Mouse (Mus musculus): Measurements from ENCODE around the gene Evx2.
A peak's percentile ranks its signal among the peaks of the same experiment; 100 is the strongest.

The Evx2 gene

DNA sequence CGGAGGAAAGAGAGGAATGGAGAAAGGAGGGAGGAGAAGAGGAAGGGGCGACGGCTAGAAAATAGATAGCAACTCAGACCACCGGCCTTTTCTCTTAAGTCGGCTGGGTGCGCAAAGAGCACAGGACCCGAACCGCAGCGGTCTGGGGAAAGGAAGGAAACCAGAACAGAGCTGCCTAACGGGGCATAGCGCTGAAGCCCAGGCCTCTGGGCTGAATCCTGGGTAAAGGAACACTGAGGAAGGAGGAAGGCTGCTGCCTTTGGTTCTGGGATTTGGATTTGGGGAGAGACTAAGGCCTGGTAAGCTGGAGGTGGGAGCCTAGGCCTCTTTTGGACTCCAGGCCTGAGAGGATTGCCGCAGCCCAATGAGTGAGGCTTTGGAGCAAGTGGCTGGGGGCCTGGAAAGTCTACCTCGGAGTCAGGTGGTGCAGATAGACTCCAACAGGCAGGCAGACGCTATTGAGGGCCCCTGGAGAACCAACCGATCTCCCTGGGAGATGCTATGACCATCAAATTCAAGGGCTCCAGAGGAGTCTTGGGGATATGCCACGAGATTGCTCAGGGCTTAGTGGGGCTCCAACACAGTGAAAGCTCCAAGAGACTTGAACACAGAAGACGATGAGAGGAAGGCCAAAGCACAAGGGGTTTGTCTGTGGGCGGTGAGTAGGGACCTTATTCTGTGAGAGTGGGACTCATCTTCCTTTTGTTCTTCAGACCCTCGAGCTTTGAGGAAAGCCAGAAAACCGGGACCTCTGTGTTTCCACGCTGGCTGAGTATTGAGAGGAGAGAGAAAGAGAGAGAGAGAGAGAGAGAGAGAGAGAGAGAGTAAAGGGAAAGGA, 21.4 kb upstream of the Evx2 start:
- no peak for DNase-seq (ENCODE audit: low read depth)

DNA sequence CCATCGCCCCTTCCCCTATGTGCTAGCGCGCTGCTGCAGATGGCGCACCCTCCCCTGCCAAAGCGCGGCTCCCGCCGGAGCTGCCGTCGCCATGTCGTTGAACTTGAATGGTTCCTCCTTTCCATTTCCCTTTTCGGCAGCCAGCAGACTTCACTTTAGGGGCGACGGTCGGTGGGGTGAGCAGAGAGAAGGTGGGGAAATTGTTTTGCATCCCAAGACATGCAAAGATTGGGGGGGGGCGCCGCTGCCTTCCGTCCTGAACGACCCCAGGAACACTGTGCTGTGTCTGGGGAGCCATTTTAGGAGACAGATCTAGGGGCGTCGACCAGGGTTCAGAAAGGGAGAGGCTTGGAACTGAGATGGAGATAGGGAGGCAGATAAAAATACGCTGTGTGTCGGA, 20.6 kb upstream of the Evx2 start:
- DNase-seq (ENCODE audit: low read depth), result no peak

DNA sequence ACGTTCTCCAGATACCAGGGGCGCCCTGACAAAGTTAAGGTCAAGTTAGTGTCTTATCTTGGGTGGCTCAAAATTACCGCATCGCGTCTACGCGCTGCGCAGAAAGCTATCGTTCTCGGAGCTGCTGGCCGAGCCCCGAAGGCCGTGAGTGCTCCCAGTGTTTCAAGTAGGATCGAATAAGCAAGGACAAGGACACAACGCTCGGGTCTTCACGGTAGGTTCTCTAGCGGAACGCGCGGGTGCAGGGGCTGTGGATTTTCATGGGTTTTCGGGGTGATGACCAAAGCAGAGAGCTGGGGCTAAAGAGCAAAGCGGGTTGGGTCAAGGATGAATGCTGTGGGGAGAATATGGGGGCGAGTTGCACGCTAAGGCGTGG, 20.2 kb upstream of the Evx2 start:
- no peak for DNase-seq (ENCODE audit: low read depth)

DNA sequence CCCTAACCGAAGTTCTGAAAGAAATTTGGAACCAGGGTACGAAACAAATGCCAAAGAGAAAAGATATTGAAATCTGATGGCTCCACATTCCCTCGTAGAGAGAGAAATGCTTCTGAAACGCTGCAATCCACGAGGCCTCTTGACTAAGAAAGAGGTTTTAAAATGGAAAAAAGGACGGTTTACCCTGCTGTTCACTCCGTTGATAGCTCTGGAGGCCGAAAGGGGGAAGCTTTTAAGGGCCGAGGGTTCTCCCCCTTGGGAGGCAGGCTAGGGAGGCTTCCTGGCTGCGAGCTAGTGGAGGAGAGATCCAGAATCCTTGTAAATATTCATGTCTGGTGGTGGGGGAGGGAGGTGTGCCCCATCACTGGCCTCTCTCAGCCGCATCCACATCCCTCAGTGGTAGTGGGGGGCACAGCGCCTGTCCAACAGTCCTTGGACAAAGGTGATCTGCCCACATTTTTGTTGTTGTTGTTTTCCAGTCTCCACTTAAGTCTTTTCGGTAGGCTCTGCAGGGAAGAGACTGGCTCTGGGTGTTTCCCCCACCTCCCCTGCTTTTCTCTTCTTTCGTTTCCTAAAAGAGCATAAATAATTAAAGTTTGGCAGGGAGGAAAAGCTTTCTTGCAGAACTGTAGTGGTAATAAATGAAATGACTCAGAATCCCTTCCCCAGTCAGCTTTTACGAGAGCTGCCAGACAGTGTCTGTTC, 19.7 kb upstream of the Evx2 start, which contains the start of gene Hoxd11:
Gene Hoxd11 (plus strand): TSS at position 667 of the 705 bp plus-strand sequence.
- DNase-seq (ENCODE audit: low read depth), result no peak

DNA sequence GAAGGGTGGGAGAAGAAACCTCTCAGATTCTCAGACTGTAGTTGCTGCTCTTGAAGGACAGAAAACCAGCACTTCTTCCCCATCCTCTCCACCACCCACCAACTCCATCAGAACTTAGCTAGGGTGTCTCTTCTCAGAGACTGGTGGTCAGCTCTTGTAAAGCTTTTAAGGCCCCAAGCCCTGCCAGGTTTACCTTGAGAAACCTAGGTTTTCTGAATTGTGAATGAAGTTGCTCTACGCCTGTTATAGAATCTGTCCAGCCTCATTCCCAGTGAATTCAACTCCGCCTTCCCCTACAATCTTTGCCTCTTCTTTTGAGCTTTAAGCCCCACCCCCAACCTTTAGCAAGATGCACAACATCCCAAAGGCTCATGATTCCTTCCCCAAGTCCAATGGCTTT, 17.7 kb upstream of the Evx2 start:
- DNase-seq (ENCODE audit: low read depth), result no peak

DNA sequence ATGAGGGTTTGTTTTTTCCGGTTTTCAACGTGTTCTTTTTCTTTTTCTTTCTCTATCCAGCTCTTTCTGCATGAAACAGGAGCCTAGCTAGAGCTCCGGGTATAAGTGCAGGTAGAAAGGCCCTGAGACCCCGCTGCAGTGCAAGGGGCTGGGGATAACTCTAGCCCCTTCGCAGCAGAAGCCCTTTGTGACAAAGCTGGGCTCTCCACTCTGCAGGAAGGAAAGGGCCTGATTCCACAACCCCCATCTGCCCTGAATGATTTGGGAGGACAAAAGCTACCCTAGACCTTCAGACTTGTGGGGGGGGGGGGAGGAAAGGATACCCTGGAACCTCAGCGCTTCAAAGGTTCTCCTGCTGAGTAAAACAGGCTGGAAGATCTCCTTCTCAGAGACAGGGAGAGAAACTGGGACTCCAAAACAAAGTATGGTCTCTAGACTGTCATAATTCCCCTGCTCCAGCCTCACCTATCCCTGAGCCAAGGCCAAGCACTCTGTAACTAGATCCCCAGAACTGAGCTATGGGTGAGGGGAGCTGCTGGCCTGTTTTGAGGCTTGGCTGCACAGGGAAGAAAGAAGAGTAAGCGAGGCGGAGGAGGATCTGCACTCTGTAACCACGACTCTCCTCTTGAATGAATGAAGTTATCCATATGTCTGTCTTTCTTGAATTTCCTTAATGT, 17.2 kb upstream of the Evx2 start:
- no peak for DNase-seq (ENCODE audit: low read depth)

DNA sequence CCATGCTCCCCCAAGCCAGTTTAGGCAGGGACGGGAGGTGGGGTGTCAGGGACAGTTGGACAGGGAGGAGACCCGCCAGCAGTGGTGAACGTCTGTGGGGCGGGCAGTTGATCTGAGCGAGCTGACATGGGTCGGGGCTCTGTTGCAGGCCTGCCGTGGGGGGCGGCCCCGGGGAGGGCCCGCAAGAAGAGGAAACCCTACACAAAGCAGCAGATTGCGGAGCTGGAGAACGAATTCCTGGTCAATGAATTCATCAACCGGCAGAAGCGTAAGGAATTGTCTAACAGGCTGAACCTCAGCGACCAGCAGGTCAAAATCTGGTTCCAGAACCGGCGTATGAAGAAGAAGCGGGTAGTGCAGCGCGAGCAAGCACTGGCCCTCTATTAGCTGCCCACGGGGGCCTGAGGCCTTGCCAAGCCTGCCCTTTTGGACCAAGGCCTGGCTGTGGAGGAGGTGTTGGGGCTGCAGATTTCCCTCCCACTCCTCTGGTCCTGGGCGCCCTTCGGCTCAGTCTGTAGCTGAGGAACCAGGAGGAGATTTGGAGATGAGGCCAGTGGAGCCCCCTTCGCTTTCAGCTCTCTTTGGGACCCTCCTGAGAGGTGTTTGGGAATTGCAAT, 16.4 kb upstream of the Evx2 start:
- no peak for DNase-seq (ENCODE audit: low read depth)

DNA sequence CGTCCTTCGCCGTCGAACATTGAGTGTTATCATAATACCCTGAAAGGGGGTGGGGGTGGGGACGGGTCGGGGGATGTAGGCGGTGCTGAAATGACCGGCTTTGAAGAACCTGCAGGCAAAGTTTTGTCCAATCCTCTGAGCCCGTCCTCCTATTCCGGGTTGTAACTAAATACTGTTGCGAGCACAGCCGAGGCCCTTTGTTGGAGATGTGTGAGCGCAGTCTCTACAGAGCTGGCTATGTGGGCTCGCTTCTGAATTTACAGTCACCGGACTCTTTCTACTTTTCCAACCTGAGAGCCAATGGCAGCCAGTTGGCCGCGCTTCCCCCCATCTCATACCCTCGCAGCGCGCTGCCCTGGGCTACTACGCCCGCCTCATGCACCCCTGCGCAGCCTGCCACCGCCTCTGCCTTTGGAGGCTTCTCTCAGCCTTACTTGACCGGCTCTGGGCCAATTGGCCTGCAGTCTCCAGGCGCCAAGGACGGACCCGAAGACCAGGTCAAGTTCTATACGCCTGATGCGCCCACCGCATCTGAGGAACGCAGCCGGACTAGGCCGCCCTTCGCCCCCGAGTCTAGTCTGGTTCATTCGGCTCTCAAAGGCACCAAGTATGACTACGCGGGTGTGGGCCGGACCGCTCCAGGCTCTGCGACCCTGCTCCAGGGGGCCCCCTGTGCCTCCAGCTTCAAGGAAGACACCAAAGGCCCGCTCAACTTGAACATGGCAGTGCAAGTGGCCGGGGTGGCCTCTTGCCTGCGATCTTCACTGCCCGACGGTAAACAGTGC, 15.7 kb upstream of the Evx2 start, which contains the start of gene Hoxd12:
Gene Hoxd12 (plus strand): TSS at position 133 of the 785 bp plus-strand sequence.
- DNase-seq (ENCODE audit: low read depth), result no peak

DNA sequence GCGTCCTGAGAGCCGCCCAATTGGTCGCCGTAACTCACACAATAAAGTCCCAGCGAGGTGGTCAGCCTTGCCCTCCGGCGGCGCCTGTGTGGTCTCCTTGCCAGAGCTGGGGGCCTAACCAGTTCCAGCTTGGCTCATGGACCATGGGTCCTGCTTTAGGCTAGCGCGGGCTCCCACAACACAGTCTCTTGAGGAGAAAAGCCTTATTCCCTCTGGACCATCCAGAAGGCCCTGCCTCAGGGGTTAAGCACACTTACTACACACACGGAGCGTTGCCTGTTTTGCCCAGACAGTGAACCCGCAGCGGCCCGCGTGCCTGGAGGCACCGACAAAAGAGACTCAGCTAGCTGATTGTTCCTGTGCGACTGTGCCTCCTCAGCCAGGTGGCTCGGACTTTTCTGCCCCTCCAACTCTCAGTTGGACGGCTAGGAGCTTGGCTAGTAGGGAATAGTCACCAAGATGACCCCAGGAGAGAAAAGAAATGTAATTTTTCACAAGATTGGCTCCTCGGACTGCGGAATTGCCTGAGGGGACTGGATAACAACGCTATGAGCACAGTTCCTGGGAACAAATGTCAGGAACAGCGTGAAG, 14.6 kb upstream of the Evx2 start:
- no peak for DNase-seq (ENCODE audit: low read depth)

DNA sequence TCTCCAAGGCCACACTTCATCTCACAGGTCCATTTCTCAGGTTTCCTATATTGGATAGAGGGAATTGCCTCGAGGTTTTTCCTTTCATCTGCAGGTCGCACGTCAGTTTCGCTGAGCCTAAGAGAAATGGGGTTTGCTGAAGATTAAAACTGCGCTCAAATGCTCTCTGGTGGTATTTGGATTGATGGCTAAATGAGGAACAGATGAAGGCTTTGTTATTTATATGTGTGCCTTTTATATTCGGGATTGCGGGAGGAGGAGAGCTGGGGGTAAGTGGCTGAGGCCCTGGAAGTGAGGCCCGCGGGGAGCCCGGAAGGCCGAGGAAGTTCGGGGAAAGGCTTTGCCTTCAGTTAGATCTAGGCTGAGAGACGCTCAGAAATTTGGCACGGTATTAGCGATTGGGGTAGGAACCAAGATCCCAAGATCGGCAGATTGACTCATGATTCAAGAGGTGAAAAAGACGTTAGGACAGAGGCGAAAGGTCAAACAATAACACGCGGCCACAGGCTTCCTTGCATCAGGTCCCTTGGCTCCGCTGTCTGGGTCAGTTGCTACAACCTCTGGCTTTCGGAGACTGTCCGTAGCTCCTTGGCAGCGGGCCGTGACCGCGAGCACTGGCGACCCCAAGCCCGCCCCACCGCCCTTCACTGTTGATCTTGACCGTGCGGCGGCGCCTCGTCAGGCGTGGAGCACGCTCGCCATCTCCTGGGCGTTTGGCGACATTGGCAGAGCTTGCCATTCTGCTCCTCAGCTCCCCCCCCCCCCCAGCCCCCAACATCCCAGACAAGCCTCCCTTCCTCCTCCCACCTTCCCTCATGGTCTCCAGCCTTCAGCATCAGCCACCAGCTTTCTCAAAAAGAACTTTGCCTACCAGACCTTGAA, 13.4 kb upstream of the Evx2 start:
- peak; percentile 65 for DNase-seq (ENCODE audit: low read depth)

DNA sequence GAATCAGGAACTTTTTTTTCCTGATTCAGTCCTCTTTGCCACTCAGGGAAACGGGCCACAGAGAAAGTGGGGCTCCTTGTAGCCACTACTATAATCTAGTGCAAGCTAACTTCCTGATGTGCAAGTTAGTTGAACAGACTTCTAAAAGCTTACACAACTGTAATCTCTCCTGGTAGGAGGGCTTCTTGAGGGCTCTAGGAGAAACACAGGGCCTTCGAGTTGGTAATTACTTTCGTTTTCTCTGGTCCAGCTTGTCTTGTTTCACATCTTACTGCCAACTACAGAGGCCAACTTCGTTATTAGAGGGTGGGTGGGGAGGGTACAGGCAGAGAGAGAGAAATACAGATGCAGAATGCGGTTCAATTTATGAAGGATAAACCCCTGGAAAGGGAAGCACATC, 12.5 kb upstream of the Evx2 start:
- no peak for DNase-seq (ENCODE audit: low read depth)

DNA sequence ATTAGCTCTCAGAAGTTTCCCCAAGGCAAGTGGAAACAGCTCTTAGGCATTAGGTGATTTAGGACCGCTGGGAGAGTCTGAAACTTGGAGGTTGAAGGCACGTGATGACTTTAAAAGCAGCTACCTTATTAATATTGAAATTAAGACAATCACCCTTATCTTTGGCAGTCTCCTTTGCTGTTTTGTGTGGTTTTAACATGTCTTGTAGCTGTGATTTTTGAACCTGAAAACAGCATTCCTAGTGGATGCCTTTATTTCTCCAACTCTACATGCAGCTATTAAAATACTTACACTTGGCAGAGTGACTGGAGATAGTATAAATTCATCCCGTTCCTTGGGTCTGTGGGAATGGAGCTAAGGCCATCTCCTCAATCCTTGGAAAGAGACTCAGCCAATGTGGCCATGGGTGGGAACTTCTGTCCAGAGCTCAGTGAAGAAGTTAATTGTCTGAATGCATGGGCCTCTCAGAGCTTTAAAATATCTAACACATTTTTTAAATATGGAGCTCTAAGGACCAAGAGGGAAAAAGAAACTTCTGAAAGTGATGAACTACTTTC, 11.4 kb upstream of the Evx2 start:
- no peak for DNase-seq (ENCODE audit: low read depth)

DNA sequence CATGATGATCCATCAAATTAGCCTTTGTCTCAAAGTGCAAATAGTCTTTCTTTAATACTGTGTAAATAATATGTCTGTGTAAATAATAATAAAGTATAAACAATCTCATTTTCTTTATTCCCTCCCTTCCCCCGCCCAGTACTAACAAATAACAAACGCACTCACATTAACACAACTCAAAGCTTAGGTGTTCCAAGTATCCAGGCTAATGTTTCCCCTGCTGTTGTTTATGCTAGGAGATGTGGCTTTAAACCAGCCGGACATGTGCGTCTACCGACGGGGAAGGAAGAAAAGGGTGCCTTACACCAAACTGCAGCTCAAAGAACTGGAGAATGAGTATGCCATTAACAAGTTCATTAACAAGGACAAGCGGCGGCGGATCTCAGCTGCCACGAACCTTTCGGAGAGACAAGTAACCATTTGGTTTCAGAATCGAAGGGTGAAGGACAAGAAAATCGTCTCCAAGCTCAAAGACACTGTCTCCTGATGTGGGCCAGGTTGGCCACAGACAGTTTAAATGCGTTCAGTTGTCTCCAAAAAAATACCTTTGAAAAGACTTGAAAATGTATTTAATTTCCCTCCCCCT, 10.4 kb upstream of the Evx2 start:
- no peak for DNase-seq (ENCODE audit: low read depth)

DNA sequence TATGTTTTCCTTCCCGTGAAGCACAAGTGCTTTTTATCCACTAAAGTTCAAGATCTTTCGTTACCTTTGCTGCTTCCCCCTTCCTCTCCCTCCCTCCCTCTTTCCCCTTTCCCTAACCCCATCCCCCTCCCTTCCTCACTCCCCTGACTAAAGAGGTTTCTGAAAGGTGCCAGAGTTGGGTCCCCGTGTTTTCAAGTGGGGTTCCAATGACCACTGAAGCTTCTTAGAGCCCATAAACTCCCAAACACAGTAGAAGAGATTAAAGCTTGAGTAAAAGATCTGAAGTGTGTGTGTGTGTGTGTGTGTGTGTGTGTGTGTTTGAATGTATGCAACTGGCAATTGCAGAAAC, 9.8 kb upstream of the Evx2 start:
- no peak for DNase-seq (ENCODE audit: low read depth)

DNA sequence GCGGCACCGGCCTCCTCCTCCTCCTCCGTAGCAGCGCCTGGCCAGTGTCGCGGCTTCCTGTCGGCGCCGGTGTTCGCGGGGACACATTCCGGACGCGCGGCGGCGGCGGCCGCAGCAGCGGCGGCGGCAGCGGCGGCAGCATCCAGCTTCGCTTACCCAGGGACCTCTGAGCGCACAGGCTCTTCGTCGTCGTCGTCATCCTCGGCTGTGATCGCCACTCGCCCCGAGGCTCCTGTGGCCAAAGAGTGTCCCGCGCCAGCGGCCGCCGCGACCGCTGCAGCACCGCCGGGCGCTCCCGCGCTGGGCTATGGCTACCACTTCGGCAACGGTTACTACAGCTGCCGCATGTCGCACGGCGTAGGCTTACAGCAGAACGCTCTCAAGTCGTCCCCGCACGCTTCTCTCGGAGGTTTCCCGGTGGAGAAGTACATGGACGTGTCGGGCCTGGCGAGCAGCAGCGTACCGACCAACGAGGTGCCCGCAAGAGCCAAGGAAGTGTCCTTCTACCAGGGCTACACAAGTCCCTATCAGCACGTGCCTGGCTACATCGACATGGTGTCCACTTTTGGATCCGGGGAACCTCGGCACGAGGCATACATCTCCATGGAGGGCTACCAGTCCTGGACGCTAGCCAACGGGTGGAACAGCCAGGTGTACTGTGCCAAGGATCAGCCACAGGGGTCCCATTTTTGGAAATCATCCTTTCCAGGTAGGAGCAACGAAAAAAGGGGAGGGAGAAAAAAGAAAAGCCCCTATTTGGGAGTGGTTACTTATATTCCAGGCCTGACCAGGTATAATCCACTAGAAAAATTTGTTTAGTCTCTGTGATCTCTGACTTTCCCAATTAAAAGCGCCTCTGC, 9.2 kb upstream of the Evx2 start:
- no peak for DNase-seq (ENCODE audit: low read depth)

DNA sequence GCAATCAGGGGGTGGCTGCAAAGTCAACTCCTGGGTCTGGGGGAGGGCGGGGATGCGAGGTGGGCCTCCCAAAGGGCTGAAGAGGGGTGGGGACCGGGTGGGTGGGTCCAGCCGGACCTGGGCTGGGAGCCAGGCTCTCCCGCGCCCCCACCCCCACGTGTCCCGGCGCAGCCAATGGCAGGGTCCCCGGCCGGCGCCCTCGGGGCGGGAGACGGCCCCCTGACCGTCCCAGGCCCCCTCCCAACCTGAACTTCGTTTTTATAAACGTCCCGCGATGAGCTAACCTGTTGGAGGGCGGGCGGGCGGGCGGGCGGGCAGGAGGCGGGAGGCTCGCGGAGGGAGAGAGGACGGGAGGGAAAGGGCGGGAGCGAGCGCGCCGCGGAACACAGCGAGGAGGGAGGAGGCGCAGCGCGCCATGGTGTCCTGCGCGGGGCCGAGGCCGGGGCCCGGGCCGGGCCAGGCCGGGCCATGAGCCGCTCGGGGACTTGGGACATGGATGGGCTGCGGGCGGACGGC, 8.5 kb upstream of the Evx2 start, which contains the start of gene Hoxd13:
Gene Hoxd13 (plus strand): TSS at position 469 of the 516 bp plus-strand sequence.
- no peak for DNase-seq (ENCODE audit: low read depth)

DNA sequence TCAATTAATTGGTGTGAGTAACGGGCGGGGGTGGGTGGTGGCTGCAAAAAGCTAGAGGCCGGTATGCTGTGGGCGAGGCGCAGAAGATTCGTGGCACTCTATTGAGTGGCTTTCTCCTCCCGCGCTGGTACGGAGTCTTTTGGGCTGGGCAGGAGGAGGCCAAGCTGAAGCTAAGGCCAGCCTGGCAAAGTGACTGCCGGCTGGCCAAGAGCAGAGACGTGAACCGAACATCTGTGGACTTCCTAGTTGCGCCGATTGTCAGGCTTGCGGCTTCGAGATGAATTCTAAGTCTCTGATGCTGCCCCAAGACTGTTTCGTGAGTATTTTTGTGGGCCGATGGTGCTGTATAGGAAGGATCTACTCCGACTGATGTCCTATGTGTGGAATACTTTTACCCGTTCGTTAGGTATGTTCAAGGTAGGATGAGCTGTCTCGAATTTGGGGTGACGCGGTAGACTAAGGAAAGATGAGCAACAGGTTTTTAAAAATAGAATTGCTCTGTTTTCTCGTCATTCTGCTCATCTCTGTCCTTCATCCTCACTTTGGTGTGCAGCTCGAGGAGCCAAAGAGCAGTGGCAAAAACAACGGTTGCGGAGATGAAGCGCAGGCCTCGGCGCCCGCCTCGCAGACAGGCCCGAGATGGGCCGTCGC, 8.0 kb upstream of the Evx2 start:
- no peak for DNase-seq (ENCODE audit: low read depth)

DNA sequence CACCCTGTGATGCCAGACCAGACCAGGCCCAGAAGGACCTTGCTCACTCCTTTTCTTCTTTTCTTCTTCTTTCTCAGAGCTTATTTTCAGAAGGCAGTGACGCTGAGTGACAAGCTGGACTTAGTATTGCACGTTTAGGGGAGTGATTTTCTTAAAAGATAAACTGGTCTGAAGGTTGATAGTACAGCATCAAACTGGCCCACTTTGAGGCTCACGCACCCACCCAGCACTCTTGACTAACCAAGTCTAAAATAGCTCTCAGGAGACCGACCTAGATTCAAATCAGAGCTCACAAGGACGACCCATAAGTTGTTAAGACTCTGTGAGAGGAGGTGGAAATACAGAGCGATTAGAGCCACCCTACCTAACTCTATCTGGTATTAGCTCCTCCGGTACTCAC, 7.1 kb upstream of the Evx2 start:
- DNase-seq (ENCODE audit: low read depth), result no peak

All from naive thymus-derived CD4-positive, alpha-beta T cell, adult 2 months (primary cell).